Mouse (Mus musculus): ENCODE measurements around the gene Skp2. TPM values are rescaled to one million over a fixed set of nuclear protein-coding genes. Genes with fewer than 3 reads are reported as not detected.

The Skp2 gene
- polyA plus RNA-seq, 1 experiment from 2014 or later: 70.8 TPM

GRCm38 (mm10) chr15:9140252-9140680 is 15.0 kb downstream of the Skp2 start, which contains the start of gene Lmbrd2:
Gene Lmbrd2 (plus strand): TSS chr15:9140550.
- Histone ChIP-seq H3K4me3 (ENCODE audit: low read depth, low read length) (peak within 1 kb of the TSS; percentile 88), H3K36me3 (ENCODE audit: control insufficient read depth, insufficient read depth, low read length) (peaks cover 10% of the 10 kb centered on the region), H3K9ac (replicated peaks; ENCODE audit: low read depth, low read length) (peak within 1 kb of the TSS; percentile 72), H3K27ac (ENCODE audit: low read length) (peak within 1 kb of the TSS; percentile 78), H3K9me3 (ENCODE audit: control insufficient read depth, low read depth, low read length) (no peaks in the 10 kb centered on the region), H3K4me2 (replicated peaks; ENCODE audit: low read depth, low read length) (peak within 1 kb of the TSS; percentile 72), H3K4me1 (ENCODE audit: control insufficient read depth, insufficient read depth, low read length) (peaks cover 10% of the 10 kb centered on the region; the same call in 1 of the 2 replicates), H3K27me3 (ENCODE audit: control insufficient read depth, insufficient read depth, low read length) (no peaks in the 10 kb centered on the region)
- ATAC-seq (ENCODE audit: insufficient number of reproducible peaks, insufficient read depth, low FRiP score, low read depth): peak; percentile 99
- under 1% methylated on average over 33 of the region's 34 CpGs for WGBS

GRCm38 (mm10) chr15:9139447-9139846 is 15.8 kb downstream of the Skp2 start:
- peaks cover 14% of the 10 kb centered on the region; the same call in 1 of the 2 replicates for H3K4me1 ChIP-seq (ENCODE audit: control insufficient read depth, insufficient read depth, low read length)
- no peaks in the 10 kb centered on the region for H3K9me3 ChIP-seq (ENCODE audit: control insufficient read depth, low read depth, low read length)
- ATAC-seq (ENCODE audit: insufficient number of reproducible peaks, insufficient read depth, low FRiP score, low read depth): no peak
- H3K9ac ChIP-seq (replicated peaks; ENCODE audit: low read depth, low read length): peak overlapping the region; percentile 49
- WGBS: 19% methylated on average over 10 of the region's 10 CpGs
- H3K27ac ChIP-seq (ENCODE audit: low read length): no peak overlapping the region; the same call in 1 of the 2 replicates
- peak overlapping the region; percentile 67 for H3K4me2 ChIP-seq (replicated peaks; ENCODE audit: low read depth, low read length)
- H3K4me3 ChIP-seq (ENCODE audit: low read depth, low read length): peak overlapping the region; percentile 88
- H3K36me3 ChIP-seq (ENCODE audit: control insufficient read depth, insufficient read depth, low read length): peaks cover 10% of the 10 kb centered on the region
- no peaks in the 10 kb centered on the region for H3K27me3 ChIP-seq (ENCODE audit: control insufficient read depth, insufficient read depth, low read length)

GRCm38 (mm10) chr15:9134891-9135507 is 20.2 kb downstream of the Skp2 start:
- Histone ChIP-seq H3K27ac (ENCODE audit: low read length) (peak overlapping the region; percentile 21; the same call in 1 of the 2 replicates), H3K9ac (replicated peaks; ENCODE audit: low read depth, low read length) (no peak overlapping the region), H3K27me3 (ENCODE audit: control insufficient read depth, insufficient read depth, low read length) (no peaks in the 10 kb centered on the region), H3K36me3 (ENCODE audit: control insufficient read depth, insufficient read depth, low read length) (peaks cover 25% of the 10 kb centered on the region), H3K4me2 (replicated peaks; ENCODE audit: low read depth, low read length) (no peak overlapping the region), H3K4me1 (ENCODE audit: control insufficient read depth, insufficient read depth, low read length) (peaks cover 21% of the 10 kb centered on the region; the same call in 1 of the 2 replicates), H3K4me3 (ENCODE audit: low read depth, low read length) (no peak overlapping the region), H3K9me3 (ENCODE audit: control insufficient read depth, low read depth, low read length) (no peaks in the 10 kb centered on the region)
- no peak for ATAC-seq (ENCODE audit: insufficient number of reproducible peaks, insufficient read depth, low FRiP score, low read depth)
- 47% methylated on average over 6 of the region's 6 CpGs for WGBS

GRCm38 (mm10) chr15:9132693-9133443 is 22.4 kb downstream of the Skp2 start:
- Histone ChIP-seq H3K27ac (ENCODE audit: low read length) (no peak overlapping the region), H3K9me3 (ENCODE audit: control insufficient read depth, low read depth, low read length) (no peaks in the 10 kb centered on the region), H3K36me3 (ENCODE audit: control insufficient read depth, insufficient read depth, low read length) (peaks cover 34% of the 10 kb centered on the region), H3K4me3 (ENCODE audit: low read depth, low read length) (no peak overlapping the region), H3K9ac (replicated peaks; ENCODE audit: low read depth, low read length) (no peak overlapping the region), H3K4me2 (replicated peaks; ENCODE audit: low read depth, low read length) (no peak overlapping the region), H3K27me3 (ENCODE audit: control insufficient read depth, insufficient read depth, low read length) (no peaks in the 10 kb centered on the region), H3K4me1 (ENCODE audit: control insufficient read depth, insufficient read depth, low read length) (peaks cover 12% of the 10 kb centered on the region; the same call in 1 of the 2 replicates)
- ATAC-seq (ENCODE audit: insufficient number of reproducible peaks, insufficient read depth, low FRiP score, low read depth): no peak
- WGBS: 81% methylated on average over 13 of the region's 13 CpGs

GRCm38 (mm10) chr15:9131499-9131888 is 23.7 kb downstream of the Skp2 start:
- no peaks in the 10 kb centered on the region for H3K27me3 ChIP-seq (ENCODE audit: control insufficient read depth, insufficient read depth, low read length)
- H3K27ac ChIP-seq (ENCODE audit: low read length): peak overlapping the region; percentile 61
- no peak overlapping the region for H3K4me2 ChIP-seq (replicated peaks; ENCODE audit: low read depth, low read length)
- H3K9ac ChIP-seq (replicated peaks; ENCODE audit: low read depth, low read length): no peak overlapping the region
- peaks cover 37% of the 10 kb centered on the region for H3K36me3 ChIP-seq (ENCODE audit: control insufficient read depth, insufficient read depth, low read length)
- peaks cover 12% of the 10 kb centered on the region; the same call in 1 of the 2 replicates for H3K4me1 ChIP-seq (ENCODE audit: control insufficient read depth, insufficient read depth, low read length)
- H3K9me3 ChIP-seq (ENCODE audit: control insufficient read depth, low read depth, low read length): no peaks in the 10 kb centered on the region
- 79% methylated on average over 4 of the region's 4 CpGs for WGBS
- ATAC-seq (ENCODE audit: insufficient number of reproducible peaks, insufficient read depth, low FRiP score, low read depth): no peak
- no peak overlapping the region for H3K4me3 ChIP-seq (ENCODE audit: low read depth, low read length)

- Histone ChIP-seq H3K27me3 (ENCODE audit: control insufficient read depth, insufficient read depth, low read length) (no peaks in the 10 kb centered on the region), H3K9me3 (ENCODE audit: control insufficient read depth, low read depth, low read length) (no peaks in the 10 kb centered on the region), H3K4me2 (replicated peaks; ENCODE audit: low read depth, low read length) (no peak overlapping the region), H3K36me3 (ENCODE audit: control insufficient read depth, insufficient read depth, low read length) (peaks cover 37% of the 10 kb centered on the region), H3K27ac (ENCODE audit: low read length) (peak overlapping the region; percentile 61), H3K4me1 (ENCODE audit: control insufficient read depth, insufficient read depth, low read length) (peaks cover 12% of the 10 kb centered on the region; the same call in 1 of the 2 replicates), H3K4me3 (ENCODE audit: low read depth, low read length) (no peak overlapping the region), H3K9ac (replicated peaks; ENCODE audit: low read depth, low read length) (no peak overlapping the region)
- WGBS: 68% methylated on average over 9 of the region's 9 CpGs
- ATAC-seq (ENCODE audit: insufficient number of reproducible peaks, insufficient read depth, low FRiP score, low read depth): no peak
Measured at GRCm38 (mm10) chr15:9130772-9131498, 24.3 kb downstream of the Skp2 start.

- Histone ChIP-seq H3K27me3 (ENCODE audit: control insufficient read depth, insufficient read depth, low read length) (no peaks in the 10 kb centered on the region), H3K9ac (replicated peaks; ENCODE audit: low read depth, low read length) (no peak overlapping the region), H3K9me3 (ENCODE audit: control insufficient read depth, low read depth, low read length) (no peaks in the 10 kb centered on the region), H3K36me3 (ENCODE audit: control insufficient read depth, insufficient read depth, low read length) (peaks cover 61% of the 10 kb centered on the region), H3K27ac (ENCODE audit: low read length) (no peak overlapping the region), H3K4me1 (ENCODE audit: control insufficient read depth, insufficient read depth, low read length) (no peaks in the 10 kb centered on the region), H3K4me2 (replicated peaks; ENCODE audit: low read depth, low read length) (no peak overlapping the region), H3K4me3 (ENCODE audit: low read depth, low read length) (no peak overlapping the region)
- no peak for ATAC-seq (ENCODE audit: insufficient number of reproducible peaks, insufficient read depth, low FRiP score, low read depth)
- WGBS: 88% methylated on average over 7 of the region's 7 CpGs
Measured at GRCm38 (mm10) chr15:9127051-9127791, 28.0 kb downstream of the Skp2 start.

- Histone ChIP-seq H3K9ac (replicated peaks; ENCODE audit: low read depth, low read length) (no peak overlapping the region), H3K36me3 (ENCODE audit: control insufficient read depth, insufficient read depth, low read length) (peaks cover 60% of the 10 kb centered on the region), H3K4me2 (replicated peaks; ENCODE audit: low read depth, low read length) (no peak overlapping the region), H3K27me3 (ENCODE audit: control insufficient read depth, insufficient read depth, low read length) (no peaks in the 10 kb centered on the region), H3K27ac (ENCODE audit: low read length) (no peak overlapping the region), H3K4me1 (ENCODE audit: control insufficient read depth, insufficient read depth, low read length) (no peaks in the 10 kb centered on the region), H3K4me3 (ENCODE audit: low read depth, low read length) (no peak overlapping the region), H3K9me3 (ENCODE audit: control insufficient read depth, low read depth, low read length) (no peaks in the 10 kb centered on the region)
- 90% methylated on average over 21 of the region's 21 CpGs for WGBS
- ATAC-seq (ENCODE audit: insufficient number of reproducible peaks, insufficient read depth, low FRiP score, low read depth): no peak
Measured at GRCm38 (mm10) chr15:9124856-9125255, 30.4 kb downstream of the Skp2 start.
